Mouse (Mus musculus) heart, embryonic 15.5 days (tissue): Measurements from ENCODE around the gene Spout1. TPM values are rescaled to one million over a fixed set of nuclear protein-coding genes. Genes with fewer than 3 reads are reported as not detected.
A peak's percentile ranks its signal among the peaks of the same experiment; 100 is the strongest.
"Not testable (repeated sequence)": the region's sequence is repeated elsewhere in the genome, so short reads cannot be mapped to it uniquely, and the experiment has no call there.

Source experiments
- ATAC-seq: fragments of 200-750 bp; cut with Nextera tagmentation; replicated peaks from 2 replicates; pipeline ENCODE4 v1.8.0; 2017; ENCODE audit warnings: low read depth, moderate TSS enrichment; ENCODE audit not compliant: insufficient number of reproducible peaks, insufficient read depth, low FRiP score
- H3K27ac ChIP-seq: fragments of 300-500 bp; sonication (generic); 2 replicates; pipeline ENCODE4 v1.5.1; 2015; ENCODE audit warnings: mild to moderate bottlenecking, inconsistent platforms
- H3K27me3 ChIP-seq: fragments of 300-500 bp; sonication (generic); 2 replicates; pipeline ENCODE4 v1.6.1; 2015; ENCODE audit warnings: inconsistent platforms
- H3K36me3 ChIP-seq: fragments of 300-500 bp; sonication (generic); 2 replicates; pipeline ENCODE4 v1.6.1; 2015; ENCODE audit warnings: mild to moderate bottlenecking, inconsistent platforms
- H3K4me1 ChIP-seq: fragments of 300-500 bp; sonication (generic); replicated peaks from 2 replicates; pipeline ENCODE4 v1.6.1; 2015; ENCODE audit warnings: inconsistent platforms
- H3K4me2 ChIP-seq: fragments of 300-500 bp; sonication (generic); 2 replicates; pipeline ENCODE4 v1.6.1; 2015; ENCODE audit warnings: inconsistent platforms, mild to moderate bottlenecking, moderate library complexity
- H3K4me3 ChIP-seq: fragments of 300-500 bp; sonication (generic); 2 replicates; pipeline ENCODE4 v1.5.1; 2015; ENCODE audit warnings: mild to moderate bottlenecking, inconsistent platforms
- H3K9ac ChIP-seq: fragments of 300-500 bp; sonication (generic); 2 replicates; pipeline ENCODE4 v1.6.1; 2015; ENCODE audit warnings: mild to moderate bottlenecking, inconsistent platforms
- H3K9me3 ChIP-seq: fragments of 300-500 bp; sonication (generic); replicated peaks from 2 replicates; pipeline ENCODE4 v1.6.1; 2016; ENCODE audit warnings: inconsistent platforms
- whole genome bisulfite sequencing: fragments of 180-500 bp; shearing (Covaris S2); methylation state at CpG from one replicate; pipeline ENCODE4 v1.1.7; 2015; ENCODE audit warnings: mixed read lengths; 5-methylcytosine and 5-hydroxymethylcytosine counted together
- polyA plus RNA-seq: library from polyadenylated mRNA; unstranded; fragments of >200 nt; fragmentation: Nextera tagmentation; extraction: Ambion mirVana; gene quantifications from 2 replicates; pipeline ENCODE4 v1.2.1, GENCODE M21; 2015

The Spout1 gene
- polyA plus RNA-seq, 1 experiment from 2014 or later = 27.3 TPM

GRCm38 (mm10) chr2:30147466-30147865, 30.8 kb downstream of the Spout1 start:
- ATAC-seq = no peak
- no peaks in the 10 kb centered on the region for H3K27me3 ChIP-seq
- no peak overlapping the region for H3K9ac ChIP-seq
- H3K9me3 ChIP-seq = no peaks in the 10 kb centered on the region
- H3K36me3 ChIP-seq = peaks cover 64% of the 10 kb centered on the region
- no peaks in the 10 kb centered on the region for H3K4me1 ChIP-seq
- WGBS = 80% methylated on average over 4 of the region's 4 CpGs
- H3K27ac ChIP-seq = no peak overlapping the region
- H3K4me3 ChIP-seq = no peak overlapping the region
- H3K4me2 ChIP-seq = no peak overlapping the region

- no peak for ATAC-seq
- 95% methylated on average over 4 of the region's 4 CpGs for WGBS
These were observed 33.8 kb downstream of the Spout1 start for GRCm38 (mm10) chr2:30144436-30144835.

GRCm38 (mm10) chr2:30140021-30140420, 38.2 kb downstream of the Spout1 start:
- WGBS = 83% methylated on average over 4 of the region's 4 CpGs
- H3K9ac ChIP-seq, H3K9me3 ChIP-seq, H3K4me1 ChIP-seq, H3K4me3 ChIP-seq, H3K4me2 ChIP-seq, ATAC-seq, H3K27me3 ChIP-seq, H3K27ac ChIP-seq: not testable (repeated sequence)
- peaks cover 78% of the 10 kb centered on the region for H3K36me3 ChIP-seq

More at GRCm38 (mm10) chr2:30144436-30144835, 33.8 kb downstream of the Spout1 start:
- no peaks in the 10 kb centered on the region for H3K27me3 ChIP-seq
- H3K36me3 ChIP-seq = peaks cover 76% of the 10 kb centered on the region
- H3K9ac ChIP-seq = no peak overlapping the region
- no peak overlapping the region for H3K4me3 ChIP-seq
- H3K4me1 ChIP-seq = no peaks in the 10 kb centered on the region
- no peak overlapping the region for H3K27ac ChIP-seq
- no peak overlapping the region for H3K4me2 ChIP-seq
- no peaks in the 10 kb centered on the region for H3K9me3 ChIP-seq

- Histone ChIP-seq H3K27ac (no peak overlapping the region), H3K9me3 (no peaks in the 10 kb centered on the region), H3K4me3 (no peak overlapping the region), H3K4me2 (no peak overlapping the region), H3K36me3 (peaks cover 48% of the 10 kb centered on the region), H3K27me3 (no peaks in the 10 kb centered on the region), H3K9ac (no peak overlapping the region), H3K4me1 (peaks cover 25% of the 10 kb centered on the region)
- ATAC-seq = no peak
- 88% methylated on average over 10 of the region's 10 CpGs for WGBS
These were observed 41.8 kb downstream of the Spout1 start for GRCm38 (mm10) chr2:30136458-30136857.

GRCm38 (mm10) chr2:30134928-30135620, 43.2 kb downstream of the Spout1 start:
- Histone ChIP-seq H3K9me3 (no peaks in the 10 kb centered on the region), H3K36me3 (peaks cover 34% of the 10 kb centered on the region; the same call in 1 of the 2 replicates), H3K4me3 (peak overlapping the region; percentile 93), H3K4me2 (peak overlapping the region; percentile 85), H3K27ac (peak overlapping the region; percentile 89), H3K9ac (peak overlapping the region; percentile 82), H3K27me3 (no peaks in the 10 kb centered on the region), H3K4me1 (peaks cover 25% of the 10 kb centered on the region)
- no peak for ATAC-seq
- 57% methylated on average over 10 of the region's 10 CpGs for WGBS

- no peak for ATAC-seq
- H3K27me3 ChIP-seq = no peaks in the 10 kb centered on the region
- peak overlapping the region; percentile 82 for H3K9ac ChIP-seq
- WGBS = 18% methylated on average over 6 of the region's 6 CpGs
- H3K9me3 ChIP-seq = no peaks in the 10 kb centered on the region
- peak overlapping the region; percentile 93 for H3K4me3 ChIP-seq
- H3K4me1 ChIP-seq = peaks cover 25% of the 10 kb centered on the region
- H3K27ac ChIP-seq = peak overlapping the region; percentile 89
- peak overlapping the region; percentile 85 for H3K4me2 ChIP-seq
- peaks cover 32% of the 10 kb centered on the region; the same call in 1 of the 2 replicates for H3K36me3 ChIP-seq
These were observed 43.9 kb downstream of the Spout1 start for GRCm38 (mm10) chr2:30134378-30134711.

- ATAC-seq = peak; percentile 94
- Histone ChIP-seq H3K4me3 (peak within 1 kb of the TSS; percentile 93), H3K36me3 (peaks cover 29% of the 10 kb centered on the region; the same call in 1 of the 2 replicates), H3K27ac (peak within 1 kb of the TSS; percentile 89), H3K4me1 (peaks cover 25% of the 10 kb centered on the region), H3K27me3 (no peaks in the 10 kb centered on the region), H3K9me3 (no peaks in the 10 kb centered on the region), H3K9ac (peak within 1 kb of the TSS; percentile 82), H3K4me2 (peak within 1 kb of the TSS; percentile 85)
- under 1% methylated on average over 46 of the region's 46 CpGs for WGBS
These were observed 44.5 kb downstream of the Spout1 start, which contains the start of gene Tbc1d13 for GRCm38 (mm10) chr2:30133613-30134377. Gene Tbc1d13, plus strand, starts transcription at chr2:30133746.

GRCm38 (mm10) chr2:30132801-30133612, 45.3 kb downstream of the Spout1 start:
- H3K4me2 ChIP-seq = peak overlapping the region; percentile 85
- H3K4me1 ChIP-seq = peaks cover 25% of the 10 kb centered on the region
- no peak for ATAC-seq
- peak overlapping the region; percentile 89 for H3K27ac ChIP-seq
- peak overlapping the region; percentile 82 for H3K9ac ChIP-seq
- no peaks in the 10 kb centered on the region for H3K9me3 ChIP-seq
- H3K4me3 ChIP-seq = peak overlapping the region; percentile 93
- no peaks in the 10 kb centered on the region for H3K27me3 ChIP-seq
- H3K36me3 ChIP-seq = peaks cover 24% of the 10 kb centered on the region; the same call in 1 of the 2 replicates
- WGBS = 17% methylated on average over 16 of the region's 16 CpGs

GRCm38 (mm10) chr2:30131240-30131639, 47.0 kb downstream of the Spout1 start:
- H3K4me3 ChIP-seq, H3K4me2 ChIP-seq, H3K9ac ChIP-seq, H3K27me3 ChIP-seq, H3K36me3 ChIP-seq, H3K9me3 ChIP-seq, H3K27ac ChIP-seq, ATAC-seq: not testable (repeated sequence)
- H3K4me1 ChIP-seq = peaks cover 25% of the 10 kb centered on the region
- 61% methylated on average over 5 of the region's 5 CpGs for WGBS

- Histone ChIP-seq H3K4me1 (peaks cover 22% of the 10 kb centered on the region), H3K4me3 (no peak overlapping the region), H3K27me3 (no peaks in the 10 kb centered on the region), H3K9ac (no peak overlapping the region), H3K9me3 (no peaks in the 10 kb centered on the region), H3K27ac (no peak overlapping the region), H3K4me2 (no peak overlapping the region), H3K36me3 (no peaks in the 10 kb centered on the region)
- no peak for ATAC-seq
- 76% methylated on average over 4 of the region's 4 CpGs for WGBS
These were observed 48.1 kb downstream of the Spout1 start for GRCm38 (mm10) chr2:30130156-30130555.

- no peak overlapping the region for H3K27ac ChIP-seq
- H3K4me1 ChIP-seq = peaks cover 17% of the 10 kb centered on the region
- H3K9ac ChIP-seq = no peak overlapping the region
- no peak overlapping the region for H3K4me3 ChIP-seq
- no peaks in the 10 kb centered on the region for H3K36me3 ChIP-seq
- H3K27me3 ChIP-seq = no peaks in the 10 kb centered on the region
- no peak for ATAC-seq
- WGBS = 29% methylated on average over 2 of the region's 2 CpGs
- no peaks in the 10 kb centered on the region for H3K9me3 ChIP-seq
- no peak overlapping the region for H3K4me2 ChIP-seq
These were observed 49.5 kb downstream of the Spout1 start for GRCm38 (mm10) chr2:30128789-30129188.
